Comparison of ENCODE assay signal across 29 mouse cellular contexts in genomic region chr2:29696207-29696800, GRCm38 (mm10). TPM values are rescaled to one million over a fixed set of nuclear protein-coding genes. Genes with fewer than 3 reads are reported as not detected.
DNase-seq lines count a peak whose midpoint lies in the region; ATAC-seq and TF ChIP-seq lines count a peak whose summit lies in the region.
"Had no signal": no experiment of that assay in that cellular context is flagged by ENCODE, and none has a peak within 500 bp of the region (broad histone marks: within the 10 kb centered on the region; RNA-seq: fewer than 3 reads in every experiment).

No protein-coding gene starts in this region.

- no peak overlapping the region for H3K27ac ChIP-seq in intestine, postnatal 0 days (ENCODE audit: low read depth, low read length)
- no peak overlapping the region for H3K27ac ChIP-seq in intestine, embryonic 15.5 days
- no peak overlapping the region for H3K27ac ChIP-seq in midbrain, embryonic 11.5 days (ENCODE audit: low read depth, low read length)
- no peak overlapping the region for H3K27ac ChIP-seq in midbrain, embryonic 13.5 days
- H3K27ac ChIP-seq in MEL (ENCODE audit: control insufficient read depth, low read depth, low read length): no peak overlapping the region
- H3K27ac ChIP-seq: forebrain, embryonic 10.5 days; heart, embryonic 15.5 days; hindbrain, embryonic 10.5 days; hindbrain, embryonic 13.5 days had no signal

- H3K36me3 ChIP-seq in intestine, postnatal 0 days (ENCODE audit: control insufficient read depth, insufficient read depth): peaks cover 69% of the 10 kb centered on the region
- peaks cover 18% of the 10 kb centered on the region; the same call in 1 of the 2 replicates for H3K36me3 ChIP-seq in intestine, embryonic 15.5 days
- peaks cover 10% of the 10 kb centered on the region for H3K36me3 ChIP-seq in midbrain, embryonic 11.5 days (ENCODE audit: control insufficient read depth, insufficient read depth, low read length)
- peaks cover 68% of the 10 kb centered on the region for H3K36me3 ChIP-seq in midbrain, embryonic 13.5 days
- peaks cover 0 to 24% of the 10 kb centered on the region in 2 experiments; a peak in 2 of 4 replicates for H3K36me3 ChIP-seq in MEL (ENCODE audit: control insufficient read depth in 1 of 2, insufficient read depth in 2 of 2, low read length in 2 of 2)

- no peak for TF ChIP-seq CTCF in intestine, postnatal 0 days (IDR thresholded peaks at IDR 0.05; ENCODE audit: low read depth)
- no peak for TF ChIP-seq CTCF in MEL (IDR thresholded peaks at IDR 0.05 in 2 of 3, conservative IDR thresholded peaks at IDR 0.05 in 1 of 3; ENCODE audit: control insufficient read depth in 1 of 3, insufficient read depth in 1 of 3, low read depth in 2 of 3, low read length in 3 of 3, poor library complexity in 1 of 3, severe bottlenecking in 1 of 3)

- ATAC-seq in intestine, postnatal 0 days: peak; percentile 36
- no peak for ATAC-seq in intestine, embryonic 15.5 days
- no peak for ATAC-seq in midbrain, embryonic 11.5 days (ENCODE audit: low FRiP score)
- ATAC-seq in midbrain, embryonic 13.5 days: no peak
- ATAC-seq: forebrain, embryonic 14.5 days; forebrain, postnatal 0 days; hindbrain, embryonic 16.5 days; Patski had no signal

- no peak overlapping the region for H3K4me2 ChIP-seq in intestine, postnatal 0 days (replicated peaks; ENCODE audit: low read depth)
- no peak overlapping the region for H3K4me2 ChIP-seq in intestine, embryonic 15.5 days (replicated peaks)
- no peak overlapping the region for H3K4me2 ChIP-seq in midbrain, embryonic 11.5 days
- H3K4me2 ChIP-seq in midbrain, embryonic 13.5 days (replicated peaks): no peak overlapping the region
- H3K4me2 ChIP-seq: heart, embryonic 12.5 days; heart, embryonic 15.5 days; hindbrain, embryonic 13.5 days had no signal

- H3K4me1 ChIP-seq in intestine, postnatal 0 days (replicated peaks; ENCODE audit: control insufficient read depth, insufficient read depth, low read length): no peaks in the 10 kb centered on the region
- no peaks in the 10 kb centered on the region for H3K4me1 ChIP-seq in intestine, embryonic 15.5 days (replicated peaks)
- H3K4me1 ChIP-seq in midbrain, embryonic 11.5 days (ENCODE audit: control insufficient read depth, insufficient read depth, low read length): no peaks in the 10 kb centered on the region
- no peaks in the 10 kb centered on the region for H3K4me1 ChIP-seq in midbrain, embryonic 13.5 days (replicated peaks)
- no peaks in the 10 kb centered on the region for H3K4me1 ChIP-seq in MEL (ENCODE audit: control insufficient read depth in 1 of 2, insufficient read depth in 2 of 2, low read length in 2 of 2)
- H3K4me1 ChIP-seq: forebrain, embryonic 10.5 days; hindbrain, embryonic 10.5 days; hindbrain, embryonic 13.5 days had no signal

- no peak for TF ChIP-seq POLR2A in MEL (IDR thresholded peaks at IDR 0.05; ENCODE audit: control insufficient read depth in 1 of 2, insufficient read depth in 1 of 2, low read depth in 1 of 2, low read length in 2 of 2, poor library complexity in 1 of 2)

- no peaks in the 10 kb centered on the region for H3K27me3 ChIP-seq in intestine, postnatal 0 days (replicated peaks; ENCODE audit: control insufficient read depth, insufficient read depth, low read length)
- no peaks in the 10 kb centered on the region for H3K27me3 ChIP-seq in intestine, embryonic 15.5 days (replicated peaks)
- no peaks in the 10 kb centered on the region for H3K27me3 ChIP-seq in midbrain, embryonic 11.5 days (ENCODE audit: control insufficient read depth, insufficient read depth, low read length)
- H3K27me3 ChIP-seq in midbrain, embryonic 13.5 days: no peaks in the 10 kb centered on the region
- H3K27me3 ChIP-seq in MEL (ENCODE audit: control insufficient read depth in 1 of 2, insufficient read depth in 2 of 2, low read length in 2 of 2): no peaks in the 10 kb centered on the region
- H3K27me3 ChIP-seq: heart, embryonic 12.5 days; heart, embryonic 15.5 days; hindbrain, embryonic 13.5 days; Patski had no signal

- peak; percentile 54 for DNase-seq in kidney, postnatal 10 days
- DNase-seq in kidney, adult 8-10 months: no peak
- peak; percentile 47 for DNase-seq in midbrain, embryonic 11.5 days (ENCODE audit: low spot score, missing footprints)
- no peak for DNase-seq in MEL (ENCODE audit: low read depth, low spot score)
- no peak for DNase-seq in frontal cortex, postnatal 36 days (ENCODE audit: low spot score in 2 of 2)
- DNase-seq: adrenal gland, postnatal 10 days; adrenal gland, postnatal 36 days; cerebellum, adult 18-20 months; cerebellum, adult 9-10 months; cerebellum, postnatal 14 days; forebrain, postnatal 0 days; gastrocnemius, postnatal 25 days; heart, adult 18-20 months; heart, postnatal 10 days; heart, postnatal 36 days had no signal

- no peak overlapping the region for H3K9ac ChIP-seq in intestine, postnatal 0 days (ENCODE audit: low read depth, low read length)
- no peak overlapping the region for H3K9ac ChIP-seq in intestine, embryonic 15.5 days
- H3K9ac ChIP-seq in midbrain, embryonic 11.5 days (ENCODE audit: low read length): no peak overlapping the region
- no peak overlapping the region for H3K9ac ChIP-seq in midbrain, embryonic 13.5 days (replicated peaks)
- no peak overlapping the region for H3K9ac ChIP-seq in MEL (ENCODE audit: control insufficient read depth, low read depth, low read length, poor library complexity, severe bottlenecking)
- H3K9ac ChIP-seq: forebrain, postnatal 0 days; heart, embryonic 12.5 days; heart, embryonic 15.5 days; hindbrain, embryonic 13.5 days had no signal

- no peaks in the 10 kb centered on the region for H3K9me3 ChIP-seq in intestine, postnatal 0 days (ENCODE audit: control insufficient read depth)
- H3K9me3 ChIP-seq in intestine, embryonic 15.5 days: no peaks in the 10 kb centered on the region
- H3K9me3 ChIP-seq in midbrain, embryonic 11.5 days (ENCODE audit: control insufficient read depth, low read length): no peaks in the 10 kb centered on the region
- H3K9me3 ChIP-seq in midbrain, embryonic 13.5 days: no peaks in the 10 kb centered on the region
- no peaks in the 10 kb centered on the region for H3K9me3 ChIP-seq in MEL (replicated peaks; ENCODE audit: insufficient read depth, low read length)
- H3K9me3 ChIP-seq: forebrain, embryonic 10.5 days; heart, embryonic 12.5 days; heart, embryonic 15.5 days; hindbrain, embryonic 10.5 days; hindbrain, embryonic 13.5 days had no signal

- no peak overlapping the region for H3K4me3 ChIP-seq in intestine, postnatal 0 days (ENCODE audit: low read depth, low read length)
- no peak overlapping the region for H3K4me3 ChIP-seq in intestine, embryonic 15.5 days (replicated peaks)
- no peak overlapping the region for H3K4me3 ChIP-seq in midbrain, embryonic 11.5 days (ENCODE audit: low read depth, low read length)
- H3K4me3 ChIP-seq in midbrain, embryonic 13.5 days (replicated peaks): no peak overlapping the region
- no peak overlapping the region for H3K4me3 ChIP-seq in MEL (ENCODE audit: control insufficient read depth in 1 of 2, insufficient read depth in 1 of 2, low read depth in 2 of 2, low read length in 2 of 2)
- H3K4me3 ChIP-seq: forebrain, embryonic 10.5 days; heart, embryonic 12.5 days; heart, embryonic 15.5 days; hindbrain, embryonic 10.5 days; hindbrain, embryonic 13.5 days had no signal

- no peak for TF ChIP-seq RAD21 in MEL (IDR thresholded peaks at IDR 0.05; ENCODE audit: low read depth, low read length)

- 79% methylated on average over 7 of the region's 7 CpGs for WGBS in intestine, postnatal 0 days
- 79% methylated on average over 7 of the region's 7 CpGs for WGBS in intestine, embryonic 15.5 days
- 84% methylated on average over 7 of the region's 7 CpGs for WGBS in midbrain, embryonic 11.5 days
- WGBS in midbrain, embryonic 13.5 days: 81% methylated on average over 7 of the region's 7 CpGs

- no peaks in the 10 kb centered on the region for H3K79me2 ChIP-seq in MEL (ENCODE audit: control insufficient read depth, insufficient read depth, low read length, poor library complexity)

- no peak for TF ChIP-seq EP300 in MEL (IDR thresholded peaks at IDR 0.05; ENCODE audit: low read depth in 1 of 2, low read length in 2 of 2)

TF ChIP-seq in MEL, 35 proteins besides CTCF, POLR2A, EP300 and RAD21:
- TF ChIP-seq CHD2 (IDR thresholded peaks at IDR 0.05; ENCODE audit: low read length) (no peak), MAFK (IDR thresholded peaks at IDR 0.05; ENCODE audit: borderline replicate concordance, low read depth, low read length) (peak; percentile 73), JUND (IDR thresholded peaks at IDR 0.05; ENCODE audit: low read depth, low read length) (no peak), MAZ (IDR thresholded peaks at IDR 0.05; ENCODE audit: low read depth, low read length) (no peak), TBP (IDR thresholded peaks at IDR 0.05; ENCODE audit: low read depth, low read length) (no peak), ELF1 (IDR thresholded peaks at IDR 0.05; ENCODE audit: low read depth, low read length) (no peak)

RNA-seq across cellular contexts. Expression of gene Gm13420, which starts 55.2 kb away (rescaled TPM):
- polyA plus RNA-seq in intestine, postnatal 0 days (2015; fragmentation: Nextera tagmentation; extraction: Ambion mirVana): 0.10 TPM in 1 of 2 replicates, not detected in the other
- polyA plus RNA-seq in intestine, embryonic 15.5 days (2015; fragmentation: Nextera tagmentation; extraction: Ambion mirVana): 0.43 and 1.3 TPM in 2 replicates
- polyA plus RNA-seq in midbrain, embryonic 11.5 days (2014; fragmentation: Nextera tagmentation; extraction: Ambion mirVana): not detected in 2 replicates
- 0.24 TPM in 1 of 2 replicates, not detected in the other for polyA plus RNA-seq in midbrain, embryonic 13.5 days (2015; fragmentation: Nextera tagmentation; extraction: Ambion mirVana)
- total RNA-seq in MEL (2012; rRNA removed): not detected in 2 replicates
- under 1 TPM in 1 of 2 experiments, not detected in 1; 0.07 TPM for polyA plus RNA-seq in MEL (2012; ENCODE audit: insufficient read depth in 1 of 2, insufficient read length in 2 of 2, low read depth in 1 of 2, low replicate concordance in 2 of 2, missing spikeins in 1 of 2)
- total RNA-seq: adrenal gland, adult 18-20 months; adrenal gland, postnatal 36 days; gastrocnemius, adult 8-10 months; gastrocnemius, postnatal 25 days; heart, adult 18-20 months; heart, postnatal 10 days; heart, postnatal 36 days had no signal
- polyA plus RNA-seq: embryonic facial prominence, embryonic 14.5 days; forebrain, embryonic 10.5 days; forebrain, embryonic 14.5 days; heart, embryonic 12.5 days; heart, embryonic 15.5 days; hindbrain, embryonic 10.5 days; hindbrain, embryonic 13.5 days had no signal

Comparison
In these comparisons a context has a peak if more than half of its experiments do, and no peak if none do; other contexts are left out.
1. DNase-seq: peak in kidney, postnatal 10 days (single experiment) and midbrain, embryonic 11.5 days (single experiment); none in kidney, adult 8-10 months (0 of 2), MEL (single experiment) and frontal cortex, postnatal 36 days (0 of 2).